Mouse (Mus musculus) midbrain, embryonic 16.5 days (tissue): ENCODE results near the gene Rab30. TPM values are rescaled to one million over a fixed set of nuclear protein-coding genes. Genes with fewer than 3 reads are reported as not detected.

Experiments
- ATAC-seq: fragments of 200-750 bp; cut with Nextera tagmentation; 2 replicates; pipeline ENCODE4 v1.8.0; 2017; ENCODE audit warnings: moderate TSS enrichment
- H3K27ac ChIP-seq: fragments of 300-500 bp; sonication (generic); 2 replicates; pipeline ENCODE4 v1.5.1; 2014; ENCODE audit warnings: mild to moderate bottlenecking, low read length, mixed read lengths
- H3K27me3 ChIP-seq: fragments of 300-500 bp; sonication (generic); 2 replicates; pipeline ENCODE4 v1.6.1; 2014; ENCODE audit warnings: low read depth, low read length, mixed read lengths; ENCODE audit not compliant: control insufficient read depth, insufficient read depth
- H3K36me3 ChIP-seq: fragments of 300-500 bp; sonication (generic); 2 replicates; pipeline ENCODE4 v1.6.1; 2014; ENCODE audit warnings: mild to moderate bottlenecking, low read length, moderate library complexity, mixed read lengths; ENCODE audit not compliant: control insufficient read depth, insufficient read depth
- H3K4me1 ChIP-seq: fragments of 300-500 bp; sonication (generic); 2 replicates; pipeline ENCODE4 v1.6.1; 2014; ENCODE audit warnings: mild to moderate bottlenecking, low read length, mixed read lengths; ENCODE audit not compliant: control insufficient read depth, insufficient read depth
- H3K4me2 ChIP-seq: fragments of 300-500 bp; sonication (generic); 2 replicates; pipeline ENCODE4 v1.6.1; 2014; ENCODE audit warnings: mild to moderate bottlenecking, low read length, mixed read lengths
- H3K4me3 ChIP-seq: fragments of 300-500 bp; sonication (generic); 2 replicates; pipeline ENCODE4 v1.5.1; 2014; ENCODE audit warnings: low read depth, mild to moderate bottlenecking, low read length, moderate library complexity, mixed read lengths
- H3K9ac ChIP-seq: fragments of 300-500 bp; sonication (generic); 2 replicates; pipeline ENCODE4 v1.6.1; 2014; ENCODE audit warnings: low read depth, low read length, mixed read lengths
- H3K9me3 ChIP-seq: fragments of 300-500 bp; sonication (generic); replicated peaks from 2 replicates; pipeline ENCODE4 v1.6.1; 2014; ENCODE audit warnings: mild to moderate bottlenecking, low read length, mixed read lengths; ENCODE audit not compliant: control insufficient read depth, poor library complexity, severe bottlenecking
- WGBS: fragments of 180-500 bp; shearing (Covaris S2); extraction: QIAGEN DNeasy Blood & Tissue Kit; methylation state at CpG from one replicate; pipeline ENCODE4 v1.1.7; 2014; 5-methylcytosine and 5-hydroxymethylcytosine counted together
- polyA plus RNA-seq: library from polyadenylated mRNA; unstranded; fragments of >200 nt; fragmentation: Nextera tagmentation; extraction: Ambion mirVana; gene quantifications from 2 replicates; pipeline ENCODE4 v1.2.1, GENCODE M21; 2015

Rab30 gene
- polyA plus RNA-seq, 1 experiment from 2014 or later = 19.9 TPM

GRCm38 (mm10) chr7:92887230-92887629 lies 145.8 kb downstream of the Rab30 start:
- WGBS = 95% methylated on average over 5 of the region's 5 CpGs
- no peak overlapping the region for H3K27ac ChIP-seq
- no peaks in the 10 kb centered on the region for H3K36me3 ChIP-seq
- no peak overlapping the region for H3K9ac ChIP-seq
- no peaks in the 10 kb centered on the region for H3K4me1 ChIP-seq
- H3K27me3 ChIP-seq = no peaks in the 10 kb centered on the region
- H3K4me3 ChIP-seq = no peak overlapping the region
- no peak overlapping the region for H3K4me2 ChIP-seq
- ATAC-seq = no peak
- no peaks in the 10 kb centered on the region for H3K9me3 ChIP-seq

- H3K4me3 ChIP-seq = no peak overlapping the region
- WGBS = 62% methylated on average over 1 of the region's 1 CpGs
- no peak overlapping the region for H3K9ac ChIP-seq
- no peaks in the 10 kb centered on the region for H3K9me3 ChIP-seq
- H3K4me2 ChIP-seq = no peak overlapping the region
- H3K36me3 ChIP-seq = no peaks in the 10 kb centered on the region
- no peaks in the 10 kb centered on the region for H3K27me3 ChIP-seq
- H3K4me1 ChIP-seq = no peaks in the 10 kb centered on the region
- no peak overlapping the region for H3K27ac ChIP-seq
- no peak for ATAC-seq
These were observed 148.8 kb downstream of the Rab30 start for GRCm38 (mm10) chr7:92890211-92890610.

GRCm38 (mm10) chr7:92890618-92891230 lies 149.3 kb downstream of the Rab30 start:
- Histone ChIP-seq H3K36me3 (no peaks in the 10 kb centered on the region), H3K4me2 (no peak overlapping the region), H3K4me3 (no peak overlapping the region), H3K9me3 (no peaks in the 10 kb centered on the region), H3K27ac (no peak overlapping the region), H3K9ac (no peak overlapping the region), H3K4me1 (no peaks in the 10 kb centered on the region), H3K27me3 (no peaks in the 10 kb centered on the region)
- ATAC-seq = no peak
- WGBS = 63% methylated on average over 4 of the region's 4 CpGs

GRCm38 (mm10) chr7:92893478-92893877 lies 152.1 kb downstream of the Rab30 start:
- Histone ChIP-seq H3K27me3 (no peaks in the 10 kb centered on the region), H3K9me3 (no peaks in the 10 kb centered on the region), H3K9ac (no peak overlapping the region), H3K4me3 (no peak overlapping the region), H3K36me3 (no peaks in the 10 kb centered on the region), H3K4me1 (no peaks in the 10 kb centered on the region), H3K4me2 (no peak overlapping the region), H3K27ac (no peak overlapping the region)
- no peak for ATAC-seq
- 53% methylated on average over 3 of the region's 3 CpGs for WGBS

Other genes with a start within 250 kb of the Rab30 start
- gene Ccdc90b, start 180.5 kb upstream of the Rab30 start, polyA plus RNA-seq = 58.3 and 64.0 TPM in 2 replicates
- 22.7 and 24.0 TPM in 2 replicates for gene Ankrd42, start 104.5 kb upstream of the Rab30 start, polyA plus RNA-seq
- 18.2 and 18.6 TPM in 2 replicates for gene Pcf11, start 71.7 kb upstream of the Rab30 start, polyA plus RNA-seq
- gene Ddias, start 132.6 kb downstream of the Rab30 start, polyA plus RNA-seq = 3.1 and 4.7 TPM in 2 replicates
- 18.9 and 22.0 TPM in 2 replicates for gene Prcp, start 132.9 kb downstream of the Rab30 start, polyA plus RNA-seq